Mouse (Mus musculus): ENCODE results near the gene Tmem259. TPM values are rescaled to one million over a fixed set of nuclear protein-coding genes. Genes with fewer than 3 reads are reported as not detected.

Gene Tmem259
- total RNA-seq, 4 experiments from 2014 or later: 105 to 117 (median 113) TPM

Other genes starting within 250 kb of the Tmem259 start
- 10 to 100 TPM; 47.9 to 56.7 (median 51.6) TPM for gene Polrmt, start 237.7 kb downstream of the Tmem259 start, total RNA-seq (2022)
- 1 to 10 TPM; 4.7 to 5.9 (median 5.8) TPM for gene Fgf22, start 229.3 kb downstream of the Tmem259 start, total RNA-seq (2022)
- 10 to 100 TPM; 76.8 to 92.1 (median 86.8) TPM for gene Rnf126, start 217.4 kb downstream of the Tmem259 start, total RNA-seq (2022)
- 1 to 10 TPM; 2.5 to 3.6 (median 2.7) TPM for gene Fstl3, start 207.1 kb downstream of the Tmem259 start, total RNA-seq (2022)
- under 1 TPM; 0.14 to 0.63 (median 0.39) TPM for gene Prss57, start 193.4 kb downstream of the Tmem259 start, total RNA-seq (2022)
- 100 to 1,000 TPM; 265 to 281 (median 267) TPM for gene Palm, start 190.8 kb downstream of the Tmem259 start, total RNA-seq (2022)
- gene Misp, start 163.3 kb downstream of the Tmem259 start, total RNA-seq (2022): under 1 TPM; 0.32 to 0.89 (median 0.54) TPM
- 10 to 100 TPM; 59.3 to 67.3 (median 63.6) TPM for gene Ptbp1, start 129.9 kb downstream of the Tmem259 start, total RNA-seq (2022)
- 1 to 10 TPM; 2.4 to 3.2 (median 2.7) TPM for gene Prtn3, start 109.9 kb downstream of the Tmem259 start, total RNA-seq (2022)
- gene Plppr3, start 109.7 kb downstream of the Tmem259 start, total RNA-seq (2022): 10 to 100 TPM; 49.7 to 56.0 (median 52.7) TPM
- gene Elane, start 98.1 kb downstream of the Tmem259 start, total RNA-seq (2022): not detected
- not detected for gene Cfd, start 93.5 kb downstream of the Tmem259 start, total RNA-seq (2022)
- 10 to 100 TPM; 51.9 to 68.0 (median 61.4) TPM for gene Med16, start 75.4 kb downstream of the Tmem259 start, total RNA-seq (2022)
- not detected for gene Gm26602, start 73.5 kb downstream of the Tmem259 start, total RNA-seq (2022)
- gene Kiss1r, start 67.4 kb downstream of the Tmem259 start, total RNA-seq (2022): 1 to 10 TPM; 5.8 to 8.3 (median 6.4) TPM
- gene R3hdm4, start 63.1 kb downstream of the Tmem259 start, total RNA-seq (2022): 100 to 1,000 TPM; 312 to 357 (median 346) TPM
- gene Arid3a, start 57.3 kb downstream of the Tmem259 start, total RNA-seq (2022): 1 to 10 TPM; 5.0 to 7.8 (median 7.5) TPM
- gene Wdr18, start 24.2 kb downstream of the Tmem259 start, total RNA-seq (2022): 10 to 100 TPM; 38.5 to 48.2 (median 44.6) TPM
- under 1 TPM; 0.23 to 0.30 (median 0.24) TPM for gene Grin3b, start 13.6 kb downstream of the Tmem259 start, total RNA-seq (2022)
- gene Cnn2, start 4.3 kb upstream of the Tmem259 start, total RNA-seq (2022): 1 to 10 TPM; 5.4 to 6.7 (median 6.3) TPM
- 10 to 100 TPM; 11.0 to 12.3 (median 12.0) TPM for gene Abca7, start 12.2 kb upstream of the Tmem259 start, total RNA-seq (2022)
- 1 to 10 TPM; 3.6 to 9.6 (median 6.0) TPM for gene Arhgap45, start 32.3 kb upstream of the Tmem259 start, total RNA-seq (2022)
- gene Polr2e, start 55.5 kb upstream of the Tmem259 start, total RNA-seq (2022): 10 to 100 TPM; 64.7 to 80.4 (median 72.9) TPM
- gene Gpx4, start 62.8 kb upstream of the Tmem259 start, total RNA-seq (2022): 100 to 1,000 TPM; 472 to 551 (median 538) TPM
- gene Sbno2, start 121.2 kb upstream of the Tmem259 start, total RNA-seq (2022): 10 to 100 TPM; 16.2 to 32.0 (median 20.3) TPM
- 100 to 1,000 TPM; 102 to 111 (median 109) TPM for gene Stk11, start 131.5 kb upstream of the Tmem259 start, total RNA-seq (2022)
- 100 to 1,000 TPM; 306 to 342 (median 330) TPM for gene Atp5d, start 154.3 kb upstream of the Tmem259 start, total RNA-seq (2022)
- gene Cbarp, start 156.5 kb upstream of the Tmem259 start, total RNA-seq (2022): 100 to 1,000 TPM; 328 to 363 (median 358) TPM
- 10 to 100 TPM; 48.5 to 76.4 (median 64.1) TPM for gene Midn, start 163.9 kb upstream of the Tmem259 start, total RNA-seq (2022)
- gene Cirbp, start 181.7 kb upstream of the Tmem259 start, total RNA-seq (2022): 100 to 1,000 TPM; 124 to 159 (median 143) TPM
- gene 1600002K03Rik, start 188.6 kb upstream of the Tmem259 start, total RNA-seq (2022): 1 to 10 TPM; 4.1 to 6.0 (median 5.5) TPM
- 1 to 10 TPM; 6.8 to 9.1 (median 7.7) TPM for gene Efna2, start 195.2 kb upstream of the Tmem259 start, total RNA-seq (2022)
- 10 to 100 TPM; 41.9 to 51.7 (median 44.1) TPM for gene Mum1, start 242.1 kb upstream of the Tmem259 start, total RNA-seq (2022)

Measured in left cerebral cortex, adult 8-10 months (tissue).